Mouse (Mus musculus) heart, postnatal 0 days (tissue): ENCODE results near the gene Rbp3. TPM values are rescaled to one million over a fixed set of nuclear protein-coding genes. Genes with fewer than 3 reads are reported as not detected.

Source experiments
- ATAC-seq: fragments of 200-750 bp; cut with Nextera tagmentation; 2 replicates; pipeline ENCODE4 v1.8.0; 2017; ENCODE audit warnings: low read depth, moderate number of reproducible peaks, moderate library complexity; ENCODE audit not compliant: insufficient read depth
- DNase-seq: peaks from one replicate; pipeline ENCODE4 v3.0.0-alpha.2; 2016; ENCODE audit warnings: low spot score
- H3K27ac ChIP-seq: fragments of 300-500 bp; sonication (generic); 2 replicates; pipeline ENCODE4 v1.5.1; 2014; ENCODE audit warnings: low read depth, mild to moderate bottlenecking
- H3K27me3 ChIP-seq: fragments of 300-500 bp; sonication (generic); 2 replicates; pipeline ENCODE4 v1.6.1; 2014; ENCODE audit warnings: low read length, mixed read lengths; ENCODE audit not compliant: control insufficient read depth, insufficient read depth
- H3K36me3 ChIP-seq: fragments of 300-500 bp; sonication (generic); replicated peaks from 2 replicates; pipeline ENCODE4 v1.6.1; 2014; ENCODE audit warnings: low read length, mixed read lengths; ENCODE audit not compliant: control insufficient read depth, insufficient read depth
- H3K4me1 ChIP-seq: fragments of 300-500 bp; sonication (generic); 2 replicates; pipeline ENCODE4 v1.6.1; 2014; ENCODE audit warnings: antibody characterized with exemption; ENCODE audit not compliant: control insufficient read depth, insufficient read depth
- H3K4me2 ChIP-seq: fragments of 300-500 bp; sonication (generic); 2 replicates; pipeline ENCODE4 v1.6.1; 2014; ENCODE audit warnings: low read depth, mild to moderate bottlenecking, low read length, moderate library complexity
- H3K4me3 ChIP-seq: fragments of 300-500 bp; sonication (generic); 2 replicates; pipeline ENCODE4 v1.5.1; 2014; ENCODE audit warnings: low read depth, low read length
- H3K9ac ChIP-seq: fragments of 300-500 bp; sonication (generic); replicated peaks from 2 replicates; pipeline ENCODE4 v1.6.1; 2014; ENCODE audit warnings: low read depth, low read length, mixed read lengths
- H3K9me3 ChIP-seq: fragments of 300-500 bp; sonication (generic); replicated peaks from 2 replicates; pipeline ENCODE4 v1.6.1; 2016; ENCODE audit warnings: low read length; ENCODE audit not compliant: control insufficient read depth
- CTCF ChIP-seq: IDR thresholded peaks from 2 replicates; pipeline ENCODE4 v1.5.1; 2016; ENCODE audit warnings: antibody characterized with exemption, control low read depth, low read depth
- EP300 ChIP-seq: IDR thresholded peaks from 2 replicates; pipeline ENCODE4 v1.6.1; 2016; ENCODE audit warnings: antibody characterized with exemption, low read depth
- WGBS: fragments of 180-500 bp; shearing (Covaris S2); extraction: QIAGEN DNeasy Blood & Tissue Kit; methylation state at CpG from one replicate; pipeline ENCODE4 v1.1.7; 2014; 5-methylcytosine and 5-hydroxymethylcytosine counted together
- polyA plus RNA-seq: library from polyadenylated mRNA; unstranded; fragments of >200 nt; fragmentation: Nextera tagmentation; extraction: Ambion mirVana; gene quantifications from 2 replicates; pipeline ENCODE4 v1.2.1, GENCODE M21; 2015
- total RNA-seq: library from RNA; depleted of rRNA; stranded (reverse); fragments of >200 nt; gene quantifications from 2 replicates; pipeline ENCODE4 v1.2.3, GENCODE M21; 2014; ENCODE audit warnings: low replicate concordance

Gene Rbp3
- total and polyA plus RNA-seq, 2 experiments from 2014 or later, result not detected

- TF ChIP-seq CTCF (no peak), EP300 (no peak)
- no peak overlapping the region for H3K27ac ChIP-seq
These were observed 4.4 kb downstream of the Rbp3 start for GRCm38 (mm10) chr14:33958186-33958585.

GRCm38 (mm10) chr14:33958841-33959240 lies 5.0 kb downstream of the Rbp3 start:
- ATAC-seq, result no peak
- WGBS, result 13% methylated on average over 3 of the region's 3 CpGs
- no peak overlapping the region for H3K9ac ChIP-seq

More at GRCm38 (mm10) chr14:33958186-33958585, 4.4 kb downstream of the Rbp3 start:
- no peak for ATAC-seq
- H3K4me1 ChIP-seq, result no peaks in the 10 kb centered on the region
- H3K36me3 ChIP-seq, result no peaks in the 10 kb centered on the region
- no peak overlapping the region for H3K4me3 ChIP-seq
- 54% methylated on average over 4 of the region's 4 CpGs for WGBS
- no peak for DNase-seq
- no peak overlapping the region for H3K4me2 ChIP-seq
- no peaks in the 10 kb centered on the region for H3K9me3 ChIP-seq
- H3K9ac ChIP-seq, result no peak overlapping the region
- H3K27me3 ChIP-seq, result no peaks in the 10 kb centered on the region

GRCm38 (mm10) chr14:33959341-33959740 lies 5.5 kb downstream of the Rbp3 start:
- Histone ChIP-seq H3K27me3 (no peaks in the 10 kb centered on the region), H3K27ac (no peak overlapping the region), H3K4me1 (no peaks in the 10 kb centered on the region), H3K4me2 (no peak overlapping the region), H3K9ac (no peak overlapping the region), H3K36me3 (no peaks in the 10 kb centered on the region), H3K4me3 (no peak overlapping the region), H3K9me3 (no peaks in the 10 kb centered on the region)
- DNase-seq, result peak; percentile 51
- WGBS, result 6% methylated on average over 9 of the region's 9 CpGs
- TF ChIP-seq EP300 (no peak), CTCF (peak; percentile 92)
- no peak for ATAC-seq

More at GRCm38 (mm10) chr14:33958841-33959240, 5.0 kb downstream of the Rbp3 start:
- TF ChIP-seq CTCF, result no peak
- TF ChIP-seq EP300, result no peak
- Histone ChIP-seq H3K36me3 (no peaks in the 10 kb centered on the region), H3K4me2 (no peak overlapping the region), H3K9me3 (no peaks in the 10 kb centered on the region), H3K27ac (no peak overlapping the region), H3K4me1 (no peaks in the 10 kb centered on the region), H3K27me3 (no peaks in the 10 kb centered on the region), H3K4me3 (no peak overlapping the region)
- no peak for DNase-seq

- 54% methylated on average over 7 of the region's 7 CpGs for WGBS
- Histone ChIP-seq H3K4me3 (no peak overlapping the region), H3K9me3 (no peaks in the 10 kb centered on the region), H3K27me3 (no peaks in the 10 kb centered on the region), H3K27ac (no peak overlapping the region), H3K9ac (no peak overlapping the region), H3K4me2 (no peak overlapping the region), H3K36me3 (no peaks in the 10 kb centered on the region), H3K4me1 (no peaks in the 10 kb centered on the region)
- TF ChIP-seq CTCF, result no peak
- TF ChIP-seq EP300, result no peak
- DNase-seq (no peak), ATAC-seq (no peak)
These were observed 11.9 kb downstream of the Rbp3 start for GRCm38 (mm10) chr14:33965675-33966074.

DNA sequence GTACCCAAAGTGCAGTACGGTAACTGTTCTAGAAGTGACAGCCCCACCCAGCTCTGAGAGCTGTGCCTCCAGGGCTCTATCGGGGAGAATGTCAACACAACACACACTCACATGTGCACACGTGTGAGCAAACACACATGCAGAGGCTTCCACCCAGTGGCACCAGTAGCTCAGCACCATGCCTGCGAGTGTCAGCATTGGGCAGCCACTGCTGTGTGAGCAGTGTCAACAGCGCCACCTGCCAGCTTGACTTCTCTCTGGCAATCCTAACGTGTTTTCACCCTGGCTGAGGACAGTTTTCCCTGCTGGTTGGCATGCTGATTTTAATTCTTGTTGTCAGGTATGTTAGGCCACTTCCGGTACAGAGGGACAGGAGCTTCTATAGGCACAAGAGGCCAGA lies 18.9 kb downstream of the Rbp3 start:
- H3K27me3 ChIP-seq, result no peaks in the 10 kb centered on the region
- no peak for ATAC-seq
- H3K27ac ChIP-seq, result no peak overlapping the region
- no peak overlapping the region for H3K4me2 ChIP-seq
- 42% methylated on average over 7 of the region's 7 CpGs for WGBS
- no peak overlapping the region for H3K9ac ChIP-seq
- no peaks in the 10 kb centered on the region for H3K4me1 ChIP-seq
- no peaks in the 10 kb centered on the region for H3K9me3 ChIP-seq
- no peak for TF ChIP-seq EP300
- TF ChIP-seq CTCF, result peak; percentile 43
- DNase-seq, result peak; percentile 11
- H3K4me3 ChIP-seq, result no peak overlapping the region
- no peaks in the 10 kb centered on the region for H3K36me3 ChIP-seq

- no peak for TF ChIP-seq CTCF
- TF ChIP-seq EP300, result no peak
- DNase-seq (no peak), ATAC-seq (no peak)
- Histone ChIP-seq H3K27me3 (no peaks in the 10 kb centered on the region), H3K4me1 (no peaks in the 10 kb centered on the region), H3K4me3 (no peak overlapping the region), H3K4me2 (no peak overlapping the region), H3K9ac (no peak overlapping the region), H3K36me3 (no peaks in the 10 kb centered on the region), H3K9me3 (no peaks in the 10 kb centered on the region), H3K27ac (no peak overlapping the region)
- WGBS, result 61% methylated on average over 5 of the region's 5 CpGs
These were observed 20.9 kb downstream of the Rbp3 start for GRCm38 (mm10) chr14:33974752-33975151.
